Comparison of ENCODE assay signal across 25 mouse cellular contexts in genomic region chr9:122354240-122354639, GRCm38 (mm10). TPM values are rescaled to one million over a fixed set of nuclear protein-coding genes. Genes with fewer than 3 reads are reported as not detected.
DNase-seq lines count a peak whose midpoint lies in the region; ATAC-seq and TF ChIP-seq lines count a peak whose summit lies in the region.
"Had no signal": no experiment of that assay in that cellular context is flagged by ENCODE, and none has a peak within 500 bp of the region (broad histone marks: within the 10 kb centered on the region; RNA-seq: fewer than 3 reads in every experiment).

No protein-coding gene starts in this region.

- 89% methylated on average over 3 of the region's 3 CpGs for WGBS in heart, embryonic 10.5 days
- WGBS in heart, embryonic 12.5 days: 86% methylated on average over 3 of the region's 3 CpGs
- 68% methylated on average over 3 of the region's 3 CpGs for WGBS in liver, postnatal 0 days (ENCODE audit: insufficient replicate concordance)
- WGBS in liver, embryonic 11.5 days: 85% methylated on average over 3 of the region's 3 CpGs

- ATAC-seq in heart, embryonic 12.5 days (ENCODE audit: insufficient number of reproducible peaks, low FRiP score): no peak
- ATAC-seq in liver, postnatal 0 days: no peak
- no peak for ATAC-seq in liver, embryonic 11.5 days (replicated peaks; ENCODE audit: low FRiP score)
- ATAC-seq: forebrain, embryonic 14.5 days; forebrain, postnatal 0 days; hindbrain, embryonic 16.5 days had no signal

- in situ Hi-C loops in CH12.LX (cut with MboI; ENCODE audit: low pct_ligation_motif_present, low pct_unique_long_range_greater_than_20kb, low sequenced_read_pairs): no loop called here

- no peak for TF ChIP-seq CTCF in liver, postnatal 0 days (IDR thresholded peaks at IDR 0.05; ENCODE audit: low read depth)
- TF ChIP-seq CTCF in CH12.LX (conservative IDR thresholded peaks at IDR 0.05 in 1 of 2, IDR thresholded peaks at IDR 0.05 in 1 of 2; ENCODE audit: low read depth in 2 of 2, low read length in 2 of 2): no peak

- H3K27me3 ChIP-seq in heart, embryonic 10.5 days (ENCODE audit: insufficient read depth, poor library complexity, severe bottlenecking): no peaks in the 10 kb centered on the region
- H3K27me3 ChIP-seq in heart, embryonic 12.5 days (replicated peaks): no peaks in the 10 kb centered on the region
- H3K27me3 ChIP-seq in liver, postnatal 0 days (ENCODE audit: insufficient read depth, low read length): no peaks in the 10 kb centered on the region
- no peaks in the 10 kb centered on the region for H3K27me3 ChIP-seq in liver, embryonic 11.5 days (replicated peaks; ENCODE audit: control insufficient read depth, insufficient read depth, low read length)
- peaks cover 18% of the 10 kb centered on the region for H3K27me3 ChIP-seq in CH12.LX (replicated peaks)
- H3K27me3 ChIP-seq: embryonic facial prominence, embryonic 12.5 days; embryonic facial prominence, embryonic 15.5 days had no signal

- no peaks in the 10 kb centered on the region for H3K79me2 ChIP-seq in CH12.LX (replicated peaks; ENCODE audit: control insufficient read depth, extremely low read depth, insufficient read depth, poor library complexity, severe bottlenecking)

- no peak for TF ChIP-seq EP300 in liver, postnatal 0 days (IDR thresholded peaks at IDR 0.05; ENCODE audit: low read depth)
- no peak for TF ChIP-seq EP300 in CH12.LX (IDR thresholded peaks at IDR 0.05; ENCODE audit: low read length)

- no peaks in the 10 kb centered on the region for H3K36me3 ChIP-seq in heart, embryonic 10.5 days
- no peaks in the 10 kb centered on the region for H3K36me3 ChIP-seq in heart, embryonic 12.5 days
- H3K36me3 ChIP-seq in liver, postnatal 0 days (replicated peaks; ENCODE audit: insufficient read depth, low read length): no peaks in the 10 kb centered on the region
- H3K36me3 ChIP-seq in liver, embryonic 11.5 days (ENCODE audit: control insufficient read depth, insufficient read depth, low read length): no peaks in the 10 kb centered on the region
- H3K36me3 ChIP-seq in CH12.LX (replicated peaks in 1 of 2; ENCODE audit: control insufficient read depth in 1 of 2, insufficient read depth in 1 of 2, low read length in 1 of 2): no peaks in the 10 kb centered on the region
- H3K36me3 ChIP-seq: embryonic facial prominence, embryonic 12.5 days; embryonic facial prominence, embryonic 15.5 days; hindbrain, embryonic 10.5 days; hindbrain, embryonic 13.5 days had no signal

- TF ChIP-seq RAD21 in CH12.LX (IDR thresholded peaks at IDR 0.05; ENCODE audit: low read depth, low read length): no peak

- no peak overlapping the region for H3K27ac ChIP-seq in heart, embryonic 10.5 days
- H3K27ac ChIP-seq in heart, embryonic 12.5 days (ENCODE audit: poor library complexity, severe bottlenecking): no peak overlapping the region
- no peak overlapping the region for H3K27ac ChIP-seq in liver, postnatal 0 days (ENCODE audit: low read depth)
- H3K27ac ChIP-seq in liver, embryonic 11.5 days (ENCODE audit: low read depth, low read length): no peak overlapping the region
- no peak overlapping the region for H3K27ac ChIP-seq in CH12.LX (ENCODE audit: insufficient read depth, low read depth)
- 0 out of 2 replicates have a peak overlapping the region, but pooled peaks have one; percentile 32 for H3K27ac ChIP-seq in brown adipose tissue, adult 24 weeks (replicated peaks; ENCODE audit: low read depth, low read length)
- H3K27ac ChIP-seq: embryonic facial prominence, embryonic 12.5 days; embryonic facial prominence, embryonic 15.5 days; gastrocnemius, adult 2 months; hindbrain, embryonic 10.5 days; hindbrain, embryonic 13.5 days had no signal

- peak; percentile 58 for DNase-seq in heart, embryonic 10.5 days (ENCODE audit: low spot score)
- no peak for DNase-seq in liver, postnatal 0 days
- no peak for DNase-seq in liver, embryonic 11.5 days (ENCODE audit: low spot score)
- DNase-seq in CH12.LX (ENCODE audit: extremely low read depth): no peak
- no peak for DNase-seq in adrenal gland, postnatal 14 days
- DNase-seq: adrenal gland, adult 2 months; adrenal gland, postnatal 25 days; B cell, adult 2 months; cerebellum, adult 11 months; cerebellum, adult 2 months; cerebellum, adult 9-11 months; cerebellum, postnatal 25 days; forebrain, postnatal 0 days; gastrocnemius, adult 2 months; gastrocnemius, postnatal 14 days; heart, adult 18-20 months; heart, postnatal 36 days had no signal

- no peak for TF ChIP-seq POLR2A in CH12.LX (IDR thresholded peaks at IDR 0.05; ENCODE audit: low read depth, low read length)

- H3K4me1 ChIP-seq in heart, embryonic 10.5 days: peaks cover 7% of the 10 kb centered on the region; the same call in 1 of the 2 replicates
- H3K4me1 ChIP-seq in heart, embryonic 12.5 days (replicated peaks): peaks cover 12% of the 10 kb centered on the region
- H3K4me1 ChIP-seq in liver, postnatal 0 days (ENCODE audit: insufficient read depth): peaks cover 48% of the 10 kb centered on the region
- H3K4me1 ChIP-seq in liver, embryonic 11.5 days (replicated peaks; ENCODE audit: control insufficient read depth, insufficient read depth, low read length): peaks cover 12% of the 10 kb centered on the region
- H3K4me1 ChIP-seq in CH12.LX (ENCODE audit: control insufficient read depth in 1 of 2, insufficient read depth in 2 of 2): peaks cover 0 to 11% of the 10 kb centered on the region in 2 experiments; a peak in 1 of 4 replicates
- H3K4me1 ChIP-seq in brown adipose tissue, adult 24 weeks (ENCODE audit: control insufficient read depth, insufficient read depth, insufficient read length, low read length): peaks cover 13% of the 10 kb centered on the region; the same call in 1 of the 2 replicates
- H3K4me1 ChIP-seq: embryonic facial prominence, embryonic 12.5 days had no signal

- no peak overlapping the region for H3K9ac ChIP-seq in heart, embryonic 12.5 days
- no peak overlapping the region for H3K9ac ChIP-seq in liver, postnatal 0 days (replicated peaks)
- no peak overlapping the region for H3K9ac ChIP-seq in liver, embryonic 11.5 days (ENCODE audit: low read depth, low read length)
- H3K9ac ChIP-seq in CH12.LX (ENCODE audit: insufficient read depth, low read depth): no peak overlapping the region
- H3K9ac ChIP-seq: embryonic facial prominence, embryonic 12.5 days; embryonic facial prominence, embryonic 15.5 days; forebrain, postnatal 0 days; hindbrain, embryonic 13.5 days had no signal

- H3K4me3 ChIP-seq in heart, embryonic 10.5 days: no peak overlapping the region
- no peak overlapping the region for H3K4me3 ChIP-seq in heart, embryonic 12.5 days
- H3K4me3 ChIP-seq in liver, postnatal 0 days (ENCODE audit: low read depth, low read length): no peak overlapping the region
- H3K4me3 ChIP-seq in liver, embryonic 11.5 days (ENCODE audit: low read depth, low read length): no peak overlapping the region
- no peak overlapping the region for H3K4me3 ChIP-seq in CH12.LX (replicated peaks in 1 of 3; ENCODE audit: low read depth in 2 of 3, low read length in 2 of 3, poor library complexity in 1 of 3)
- H3K4me3 ChIP-seq in brown adipose tissue, adult 24 weeks (ENCODE audit: insufficient read depth, low read depth, low read length): no peak overlapping the region
- H3K4me3 ChIP-seq: embryonic facial prominence, embryonic 12.5 days; embryonic facial prominence, embryonic 15.5 days; gastrocnemius, adult 2 months; hindbrain, embryonic 10.5 days; hindbrain, embryonic 13.5 days had no signal

- no peak overlapping the region for H3K4me2 ChIP-seq in heart, embryonic 12.5 days
- H3K4me2 ChIP-seq in liver, postnatal 0 days (ENCODE audit: low read depth, low read length): peak overlapping the region; percentile 95; the same call in 1 of the 2 replicates
- H3K4me2 ChIP-seq in liver, embryonic 11.5 days: no peak overlapping the region
- H3K4me2 ChIP-seq in CH12.LX (ENCODE audit: insufficient read depth, low read depth, poor library complexity, severe bottlenecking): no peak overlapping the region
- H3K4me2 ChIP-seq: embryonic facial prominence, embryonic 12.5 days; embryonic facial prominence, embryonic 15.5 days; hindbrain, embryonic 13.5 days had no signal

- H3K9me3 ChIP-seq in heart, embryonic 10.5 days: no peaks in the 10 kb centered on the region
- H3K9me3 ChIP-seq in heart, embryonic 12.5 days (replicated peaks): no peaks in the 10 kb centered on the region
- H3K9me3 ChIP-seq in liver, postnatal 0 days (ENCODE audit: low read length): no peaks in the 10 kb centered on the region
- H3K9me3 ChIP-seq in liver, embryonic 11.5 days (ENCODE audit: control insufficient read depth, low read length): no peaks in the 10 kb centered on the region
- H3K9me3 ChIP-seq in CH12.LX (replicated peaks; ENCODE audit: low read length): no peaks in the 10 kb centered on the region
- H3K9me3 ChIP-seq: embryonic facial prominence, embryonic 12.5 days; embryonic facial prominence, embryonic 15.5 days; hindbrain, embryonic 10.5 days; hindbrain, embryonic 13.5 days had no signal

- dilution Hi-C loops in CH12.LX (cut with MboI; ENCODE audit: extremely low pct_ligation_motif_present, extremely low pct_unique_long_range_greater_than_20kb, low sequenced_read_pairs): no loop called here

TF ChIP-seq in CH12.LX, 34 proteins besides CTCF, POLR2A, EP300 and RAD21:
- TF ChIP-seq BHLHE40 (IDR thresholded peaks at IDR 0.05; ENCODE audit: low read depth, low read length) (peak; percentile 29; the same call in 1 of the 2 replicates), IRF4 (IDR thresholded peaks at IDR 0.05; ENCODE audit: low read depth, low read length) (no peak)
TF ChIP-seq in CH12.LX: peak in this region for 1.

RNA-seq across cellular contexts. Expression of gene Abhd5, which starts 2.8 kb away (rescaled TPM):
- 17.2 and 18.8 TPM in 2 replicates for polyA plus RNA-seq in heart, embryonic 10.5 days (2016; fragmentation: Nextera tagmentation; extraction: Ambion mirVana)
- polyA plus RNA-seq in heart, embryonic 12.5 days (2016; fragmentation: Nextera tagmentation; extraction: Ambion mirVana): 16.2 and 19.1 TPM in 2 replicates
- 22.3 and 25.4 TPM in 2 replicates for polyA plus RNA-seq in liver, postnatal 0 days (2015; fragmentation: Nextera tagmentation; extraction: Ambion mirVana)
- 22.1 and 24.2 TPM in 2 replicates for polyA plus RNA-seq in liver, embryonic 11.5 days (2014; fragmentation: Nextera tagmentation; extraction: Ambion mirVana)
- total RNA-seq in CH12.LX (2012; rRNA removed) (6.0 and 7.3 TPM in 2 replicates), CH12.LX (2014; rRNA removed) (8.8 and 9.9 TPM in 2 replicates)
- 12.2 and 14.3 TPM in 2 replicates for polyA plus RNA-seq in CH12.LX (2012; ENCODE audit: insufficient read length, low read depth)
- 94.5 and 164 TPM in 2 replicates for polyA plus RNA-seq in brown adipose tissue, adult 24 weeks (2012; ENCODE audit: insufficient read depth, insufficient read length, missing spikeins)
- total RNA-seq in adrenal gland, postnatal 14 days (2021): 72.9 and 79.9 TPM in 2 replicates
